Mouse (Mus musculus) regulatory T cell (primary cell): ENCODE measurements at regions not wholly inside any gene's neighbourhood (a gene's known extent, or its start where the extent isn't known, plus 50 kb on each side); places are given as distances from the start of the nearest gene placed in this dataset.

Experiments used
- in situ Hi-C: fragments of 300-600 bp; cut with MboI, MseI; formaldehyde crosslinking; loops from one replicate; pipeline ENCODE4 v1.15.1; 2025; ENCODE audit warnings: high pct_unique_total_duplicates

- in situ Hi-C loops = no loop called here
Observed at GRCm38 (mm10) chr14:102663240-102663639, 319.2 kb downstream of the Kctd12 start.

- in situ Hi-C loops = no loop called here
Observed at GRCm38 (mm10) chr14:102660351-102660750, 322.1 kb downstream of the Kctd12 start.

- in situ Hi-C loops = no loop called here
Observed at GRCm38 (mm10) chr14:102656235-102656634, 326.2 kb downstream of the Kctd12 start.

- in situ Hi-C loops = no loop called here
Observed at GRCm38 (mm10) chr14:102629601-102630000, 352.8 kb downstream of the Kctd12 start.

- in situ Hi-C loops = no loop called here
Observed at GRCm38 (mm10) chr14:102621546-102621945, 360.9 kb downstream of the Kctd12 start.

- in situ Hi-C loops = no loop called here
Observed at GRCm38 (mm10) chr14:102619056-102619455, 363.4 kb downstream of the Kctd12 start.

GRCm38 (mm10) chr14:102615588-102616309 lies 366.7 kb downstream of the Kctd12 start:
- in situ Hi-C loops = no loop called here

GRCm38 (mm10) chr14:102606055-102606454 lies 376.4 kb downstream of the Kctd12 start:
- in situ Hi-C loops = no loop called here

- in situ Hi-C loops = no loop called here
Observed at GRCm38 (mm10) chr14:102594850-102595249, 387.6 kb downstream of the Kctd12 start.

- in situ Hi-C loops = no loop called here
Observed at GRCm38 (mm10) chr14:102553781-102554180, 428.7 kb downstream of the Kctd12 start.

- in situ Hi-C loops = no loop called here
Observed at GRCm38 (mm10) chr14:102552598-102552997, 429.8 kb downstream of the Kctd12 start.

GRCm38 (mm10) chr14:102524894-102525577 lies 457.4 kb downstream of the Kctd12 start:
- in situ Hi-C loops = no loop called here

- in situ Hi-C loops = no loop called here
Observed at GRCm38 (mm10) chr14:102516765-102517164, 465.7 kb downstream of the Kctd12 start.

GRCm38 (mm10) chr14:102514527-102514926 lies 467.9 kb downstream of the Kctd12 start:
- in situ Hi-C loops = no loop called here

GRCm38 (mm10) chr14:102512651-102513050 lies 469.8 kb downstream of the Kctd12 start:
- in situ Hi-C loops = no loop called here

- in situ Hi-C loops = no loop called here
Observed at GRCm38 (mm10) chr14:102511691-102512383, 470.6 kb downstream of the Kctd12 start.

- in situ Hi-C loops = no loop called here
Observed at GRCm38 (mm10) chr14:102510387-102510786, 472.1 kb downstream of the Kctd12 start.

GRCm38 (mm10) chr14:102505696-102506321 lies 476.6 kb downstream of the Kctd12 start:
- in situ Hi-C loops = loop anchor here (5.0 kb wide), 1 partner anchor 559 kb away; no protein-coding TSS in a partner anchor

- in situ Hi-C loops = no loop called here
Observed at GRCm38 (mm10) chr14:102497179-102497578, 485.3 kb downstream of the Kctd12 start.

GRCm38 (mm10) chr14:102492376-102492775 lies 490.1 kb downstream of the Kctd12 start:
- in situ Hi-C loops = no loop called here

GRCm38 (mm10) chr14:102491205-102491604 lies 491.2 kb downstream of the Kctd12 start:
- in situ Hi-C loops = no loop called here

GRCm38 (mm10) chr14:102477162-102477561 lies 505.3 kb downstream of the Kctd12 start:
- in situ Hi-C loops = no loop called here
